Mouse (Mus musculus) layer of hippocampus, adult 18-20 months (tissue): ENCODE data around the gene Asl. TPM values are rescaled to one million over a fixed set of nuclear protein-coding genes. Genes with fewer than 3 reads are reported as not detected.
"Not testable (repeated sequence)": the region's sequence is repeated elsewhere in the genome, so short reads cannot be mapped to it uniquely, and the experiment has no call there.

Source experiments
- DNase-seq, 2 experiments: peaks; one replicate each; pipeline ENCODE4 v3.0.0; 2022; ENCODE audit warnings: low spot score in 2 of 2
- total RNA-seq, 2 experiments: library from RNA; stranded (reverse); gene quantifications; 2 replicates each; pipeline ENCODE4 v1.2.3; 2021

Gene Asl
- total RNA-seq, 2 experiments from 2014 or later = 22.6 to 25.4 TPM

DNA sequence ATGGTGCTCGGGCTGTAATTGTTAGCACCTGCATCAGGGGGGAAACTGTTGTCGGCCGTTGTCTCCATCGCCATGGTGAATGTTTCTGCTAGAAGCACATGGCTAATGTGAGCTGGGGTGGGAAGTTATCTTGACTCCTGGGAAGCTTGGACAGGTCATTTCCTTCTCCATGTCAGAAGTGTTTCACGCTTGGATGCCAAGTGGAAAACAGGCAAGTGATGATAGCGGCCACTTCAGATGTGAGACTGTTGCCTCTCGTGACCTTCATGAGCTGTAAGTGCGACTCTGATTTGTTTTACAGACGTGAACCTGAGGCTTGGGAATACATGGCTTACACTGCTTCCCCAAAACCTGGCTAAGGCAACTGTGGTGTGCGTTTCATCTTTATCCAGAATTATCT is 17.5 kb upstream of the Asl start:
- DNase-seq = no peak

DNA sequence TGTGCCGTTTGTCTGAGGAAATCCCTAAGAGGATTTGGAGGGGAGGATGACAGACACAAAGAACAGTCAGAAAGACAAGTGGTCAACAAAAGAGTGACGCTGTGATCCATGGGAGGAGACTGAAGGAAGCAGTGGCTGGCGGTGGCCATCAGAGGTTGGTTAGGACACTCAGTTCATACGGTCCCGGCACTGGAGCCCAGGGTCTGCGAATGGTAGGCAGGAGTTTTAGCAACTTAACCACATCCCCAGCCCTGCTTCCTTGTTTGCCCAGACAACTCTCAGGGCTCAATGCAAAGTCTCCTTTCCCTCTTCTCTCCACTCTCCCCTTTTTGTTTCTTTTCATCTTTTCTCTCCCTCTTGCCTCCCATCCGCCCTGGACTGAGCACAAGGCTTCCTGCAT is 17.1 kb upstream of the Asl start:
- no peak for DNase-seq

DNA sequence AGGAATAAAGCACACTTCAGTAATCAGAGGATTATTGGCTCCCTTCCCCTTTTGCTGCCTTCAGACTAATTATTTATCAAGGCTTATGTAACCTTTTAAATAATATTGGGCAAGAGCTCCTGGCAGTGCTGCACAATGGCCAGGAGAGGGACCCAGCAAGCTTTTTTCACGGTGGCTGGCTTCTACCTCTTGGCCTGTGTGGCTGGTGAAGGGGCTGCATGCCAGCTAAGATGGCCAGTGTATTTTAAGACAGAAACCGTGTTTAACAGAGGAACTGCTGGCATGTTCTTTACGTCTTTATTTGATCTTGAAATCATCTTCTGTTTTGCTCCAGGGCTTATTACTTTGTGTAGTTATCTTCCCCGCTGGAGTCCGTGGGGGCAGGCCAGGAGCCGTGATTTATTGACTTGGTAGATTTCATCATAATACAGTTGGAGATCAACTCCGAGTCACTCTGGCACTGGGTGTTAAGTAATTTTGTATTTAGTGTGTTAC is 15.2 kb upstream of the Asl start:
- DNase-seq = peak; percentile 56 to 84

DNA sequence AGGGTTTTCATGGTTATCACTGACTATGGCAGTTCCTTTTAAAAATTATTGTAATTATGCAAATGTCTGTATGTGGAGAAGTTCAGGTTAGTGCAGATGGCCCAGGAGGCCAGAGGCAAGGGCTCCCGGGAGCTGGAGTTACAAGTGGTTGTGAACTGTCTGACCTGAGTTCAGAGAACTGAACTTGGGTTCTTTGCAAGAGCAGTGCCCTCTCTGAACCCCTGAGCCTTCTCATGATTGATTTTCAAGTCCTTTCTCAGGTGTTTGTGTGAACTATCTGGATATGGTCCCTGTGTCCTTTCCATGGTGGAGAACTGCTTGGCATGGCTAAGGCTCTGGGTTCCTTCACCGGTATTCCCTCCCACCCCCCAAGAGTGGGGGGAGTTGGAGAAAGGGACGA is 14.7 kb upstream of the Asl start:
- DNase-seq = no peak

DNA sequence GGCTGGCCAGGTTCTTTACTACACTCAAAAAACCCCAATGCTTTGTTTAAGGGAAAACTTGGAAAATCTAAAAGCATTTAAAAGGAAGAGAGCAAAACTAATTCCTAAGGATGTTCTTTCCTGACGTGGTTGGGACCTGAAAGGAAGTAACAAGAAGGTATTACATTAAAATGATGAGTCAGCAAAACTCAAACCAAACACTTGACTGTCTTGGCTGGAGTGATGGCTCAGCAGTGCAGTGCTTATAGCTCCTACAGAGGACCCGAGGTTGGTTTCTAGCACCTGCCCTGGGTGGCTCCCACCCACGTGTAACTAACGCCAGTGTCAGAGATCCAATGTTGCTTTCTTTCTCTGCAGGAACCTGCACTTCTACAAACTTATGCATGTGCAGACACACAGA is 12.2 kb upstream of the Asl start:
- no peak for DNase-seq

DNA sequence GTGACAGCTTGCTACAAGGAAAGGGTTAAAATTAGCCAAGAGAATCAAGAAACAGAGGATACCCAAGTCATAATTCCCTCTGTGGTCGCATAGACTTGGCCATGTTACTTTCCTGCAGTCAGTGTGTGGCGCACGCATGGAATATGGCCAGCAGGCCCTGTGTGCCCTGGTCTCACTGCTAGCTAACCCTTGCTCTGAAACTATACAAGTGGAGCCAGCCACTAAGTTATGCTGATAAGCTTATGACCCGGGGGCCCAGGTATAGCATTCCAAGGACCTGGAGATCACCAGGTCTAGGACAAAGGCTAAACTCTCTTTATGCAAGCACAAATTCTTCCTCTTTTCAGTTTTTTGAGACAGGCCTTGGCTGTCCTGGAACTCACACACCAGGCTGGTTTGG is 11.8 kb upstream of the Asl start:
- no peak for DNase-seq

DNA sequence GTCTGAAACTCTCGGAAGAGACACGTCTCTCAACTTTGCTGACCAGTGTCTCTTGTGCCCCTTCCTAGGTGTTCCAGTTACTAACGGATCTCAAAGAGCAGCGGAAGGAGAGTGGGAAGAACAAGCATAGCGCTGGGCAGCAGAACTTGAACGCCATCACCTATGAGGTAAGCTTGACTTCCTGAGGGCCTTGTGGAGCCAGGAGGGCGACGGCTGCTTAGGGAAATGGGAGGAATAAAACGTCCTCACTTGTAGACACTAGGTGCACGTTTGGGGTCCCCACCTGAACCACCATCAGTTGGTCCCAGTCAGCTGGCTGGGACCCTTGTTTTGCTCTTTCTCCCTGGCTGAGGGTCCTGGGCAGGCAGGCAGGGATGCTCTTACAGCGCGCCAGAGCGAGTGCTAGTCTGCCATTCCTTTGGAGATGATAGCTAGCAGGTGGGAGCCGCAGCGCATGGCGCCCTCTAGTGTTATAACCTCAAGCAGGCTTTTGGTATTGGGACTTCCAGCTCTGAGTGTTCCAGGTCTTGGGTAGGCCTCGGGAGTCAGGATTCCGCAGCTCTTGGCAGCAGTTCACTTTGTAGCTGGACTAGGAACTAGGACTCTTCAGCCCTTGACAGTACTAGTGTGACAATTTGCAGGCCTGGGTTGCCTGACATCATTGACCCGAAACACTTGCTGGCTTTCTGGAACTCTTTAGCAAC is 8.9 kb upstream of the Asl start:
- DNase-seq = peak in 1 of 2 experiments; percentile 76

DNA sequence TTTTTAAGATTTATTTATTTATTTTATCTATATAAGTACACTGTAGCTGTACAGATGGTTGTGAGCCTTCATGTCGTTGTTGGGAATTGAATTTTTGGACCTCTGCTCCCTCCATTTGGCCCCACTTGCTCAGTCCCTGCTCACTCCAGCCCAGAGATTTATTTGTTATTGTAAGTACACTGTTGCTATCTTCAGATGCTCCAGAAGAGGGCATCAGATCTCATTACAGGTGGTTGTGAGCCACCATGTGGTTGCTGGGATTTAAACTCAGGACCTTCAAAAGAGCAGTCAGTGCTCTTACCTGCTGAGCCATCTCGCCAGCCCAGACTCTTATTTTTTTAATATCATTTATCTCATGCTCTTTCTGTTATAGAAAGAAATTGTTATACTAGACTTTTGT is 7.3 kb upstream of the Asl start:
- not testable (repeated sequence) for DNase-seq

DNA sequence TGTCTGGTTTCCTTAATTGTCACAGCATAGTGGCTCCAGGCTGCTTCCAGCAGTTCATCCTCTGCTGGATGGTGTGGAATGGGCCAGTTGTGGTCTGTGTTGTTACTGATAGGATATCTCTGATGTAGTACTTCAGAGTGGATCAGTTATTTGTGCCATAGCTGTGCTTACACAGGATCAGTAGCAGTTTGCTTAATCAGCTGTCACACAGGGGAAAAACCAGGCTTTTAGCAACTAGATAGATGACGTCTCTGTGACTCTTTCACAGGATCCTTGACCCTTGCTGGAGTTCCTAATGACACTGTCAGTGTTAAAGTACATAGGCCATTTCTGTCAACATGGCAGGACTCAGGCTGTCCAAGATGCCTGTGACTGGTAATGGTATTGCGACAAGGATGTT is 4.8 kb upstream of the Asl start:
- DNase-seq = no peak

DNA sequence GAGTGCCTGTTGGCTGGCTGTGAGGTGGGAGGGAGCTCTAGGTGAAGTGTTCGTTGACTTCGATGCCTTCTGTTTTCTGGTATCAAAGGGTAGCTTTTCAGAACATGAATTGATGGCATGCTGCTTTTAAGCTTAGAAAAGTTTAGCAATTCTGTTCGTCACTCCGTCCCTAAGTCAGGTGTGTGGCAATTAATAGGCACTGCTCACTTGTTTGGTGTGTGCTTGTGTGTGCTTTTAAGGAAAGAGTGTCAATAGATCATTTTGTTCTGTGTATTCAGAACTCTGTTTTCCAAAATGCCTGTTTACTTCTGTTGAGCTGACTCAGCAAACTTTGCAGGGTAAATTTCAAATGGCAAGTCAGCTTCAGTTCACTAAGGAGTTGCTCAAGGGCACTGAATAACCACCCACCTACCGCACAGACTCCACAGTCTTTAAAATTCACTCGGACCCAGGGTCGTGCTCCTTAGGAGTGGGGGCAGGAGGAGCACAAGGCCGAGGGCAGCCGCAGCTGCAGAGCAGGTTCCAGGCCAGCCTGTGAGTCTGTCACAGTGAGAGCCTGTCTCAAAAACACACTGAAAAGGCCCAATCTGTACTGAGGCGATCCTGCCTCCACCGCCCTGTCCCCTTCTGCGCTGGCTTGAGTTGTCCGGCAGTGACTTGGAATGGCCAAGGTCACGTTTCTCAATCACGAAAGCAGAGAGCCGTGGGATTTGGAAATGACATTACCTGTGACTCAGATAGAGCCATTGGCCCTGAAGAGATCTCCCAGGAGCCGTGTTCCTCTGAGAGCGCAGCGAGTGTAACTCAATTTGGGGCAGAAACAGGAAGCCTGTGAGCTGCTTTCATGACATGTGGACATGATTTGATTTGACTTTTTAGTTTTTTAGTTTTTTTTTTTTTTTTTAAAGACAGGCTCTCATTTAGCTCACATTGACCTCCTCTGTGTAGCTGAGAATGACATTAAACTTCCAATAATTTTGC is 2.7 kb upstream of the Asl start:
- DNase-seq = no peak

DNA sequence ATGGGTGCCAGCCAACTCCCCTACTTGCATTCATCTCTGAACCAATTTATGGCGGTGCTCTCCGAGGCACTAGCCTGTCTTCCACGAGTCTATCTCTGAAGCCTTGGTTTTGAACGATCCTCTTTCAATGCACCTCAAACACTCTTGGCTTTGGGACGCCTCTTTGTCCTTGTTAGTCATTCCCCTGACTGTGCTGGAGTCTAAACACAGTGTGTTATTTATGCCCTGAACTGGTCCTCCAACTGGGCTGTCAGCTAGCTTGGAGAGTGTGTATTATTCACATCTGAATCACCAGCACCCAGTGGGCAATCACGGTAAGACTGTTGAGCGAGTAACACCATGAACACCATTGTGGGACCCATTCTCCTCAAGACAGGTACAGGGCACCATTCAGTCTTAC is 1.4 kb downstream of the Asl start:
- no peak for DNase-seq

DNA sequence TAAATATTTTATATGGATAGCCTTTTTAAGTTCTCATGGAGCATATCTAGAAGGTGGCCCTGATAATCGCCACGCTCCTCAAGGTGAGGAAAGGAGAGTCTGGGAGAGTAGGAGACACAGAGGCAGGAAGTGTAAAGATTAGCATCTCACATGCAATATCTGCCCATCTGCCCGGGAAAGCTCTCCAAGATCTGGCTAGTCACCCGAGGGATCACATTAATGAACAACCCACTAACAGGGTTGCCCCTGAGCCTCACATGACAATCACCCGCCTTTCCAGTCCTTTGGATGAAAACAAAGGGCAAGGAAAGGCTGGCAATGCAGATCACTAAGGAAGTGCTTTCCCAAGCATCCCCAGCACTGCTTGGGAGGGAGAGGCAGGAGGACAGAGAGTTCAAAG is 1.9 kb downstream of the Asl start:
- DNase-seq = no peak

DNA sequence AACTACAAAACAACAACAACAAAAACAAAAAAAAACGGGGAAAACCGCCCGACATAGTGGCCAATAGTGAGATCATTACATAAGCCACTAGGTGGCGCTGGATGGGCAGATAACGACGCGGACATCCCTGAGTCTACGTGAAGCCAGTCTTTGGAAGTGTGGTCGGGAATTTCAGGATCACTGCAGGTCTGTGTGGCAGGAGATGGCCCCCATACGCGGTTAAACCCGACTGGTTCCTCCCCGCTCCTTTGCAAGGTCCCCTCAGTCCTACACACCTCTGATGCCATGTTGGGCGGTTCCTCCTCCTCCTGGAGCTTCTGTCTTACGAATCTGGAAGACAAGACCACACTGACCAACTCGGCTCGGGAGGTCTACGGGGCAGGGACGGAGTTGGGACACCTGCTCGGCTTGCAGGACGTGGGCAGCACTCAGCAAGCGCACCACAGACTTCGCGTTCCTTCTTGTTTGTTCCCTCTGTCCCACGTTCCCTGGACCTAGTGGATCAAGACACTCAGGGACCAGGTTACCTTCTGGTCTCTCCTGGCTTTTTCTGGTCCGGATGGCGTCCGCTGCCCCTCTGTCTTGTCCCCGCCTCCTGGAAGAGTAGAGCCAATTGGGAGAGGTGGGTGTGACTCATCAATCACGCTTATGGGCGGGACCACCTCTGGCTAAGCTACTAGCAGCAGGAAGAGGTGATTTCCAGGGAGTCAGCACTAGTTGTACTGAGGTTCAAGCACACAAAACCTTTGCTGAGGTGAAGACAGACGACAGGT is 5.1 kb downstream of the Asl start:
- peak; percentile 46 to 79 for DNase-seq

DNA sequence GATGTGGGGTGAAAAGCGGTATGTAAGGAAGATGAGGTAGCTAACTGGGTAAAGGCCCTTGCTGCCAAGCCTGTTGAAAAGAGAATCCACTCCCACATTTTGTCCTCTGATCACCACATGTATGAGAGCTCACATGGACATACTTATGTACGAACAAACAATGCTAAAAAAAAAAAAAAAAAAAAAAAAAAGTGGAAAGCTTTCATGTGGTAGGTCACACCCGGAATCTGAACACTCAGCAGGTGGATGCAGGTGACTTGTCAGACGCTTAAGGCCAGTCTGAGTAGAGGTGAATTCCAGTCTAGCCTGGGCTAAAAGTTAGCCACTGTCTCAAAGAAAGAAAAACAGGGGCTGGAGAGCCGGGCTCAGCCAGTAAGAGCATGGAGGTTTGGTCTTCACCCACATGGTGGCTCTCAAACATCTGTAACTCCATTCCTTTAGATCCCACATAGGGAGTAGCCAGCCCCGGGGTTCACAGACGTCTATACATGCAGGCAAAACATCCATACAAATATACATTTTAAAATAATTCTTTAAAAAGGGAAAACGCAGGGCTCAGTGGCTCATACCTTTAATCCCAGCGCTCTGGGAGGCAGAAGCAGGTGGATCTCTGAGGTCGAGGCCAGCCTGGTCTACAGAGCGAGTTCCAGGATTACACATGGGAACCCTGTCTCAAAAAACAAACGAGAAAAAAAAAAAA is 5.8 kb downstream of the Asl start:
- DNase-seq = no peak

DNA sequence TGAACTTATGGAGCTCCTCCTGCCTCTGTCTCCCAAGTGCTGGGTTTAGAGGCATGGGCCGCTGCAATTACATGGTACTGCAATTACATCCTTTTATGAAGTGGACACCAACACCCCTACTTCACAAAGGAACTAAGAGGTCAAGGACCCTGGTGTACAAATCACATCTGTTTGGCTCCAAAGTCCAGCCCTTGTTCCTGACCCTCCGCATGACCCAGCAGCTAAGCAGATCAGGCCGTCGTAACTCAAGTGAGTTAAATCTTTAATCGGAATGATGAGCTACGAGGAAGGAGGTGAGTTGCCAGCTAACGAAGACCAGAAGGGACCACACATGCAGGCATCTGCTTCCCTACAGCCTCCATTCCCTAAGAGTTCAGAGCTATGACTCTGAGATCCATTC is 6.7 kb downstream of the Asl start:
- DNase-seq = no peak

DNA sequence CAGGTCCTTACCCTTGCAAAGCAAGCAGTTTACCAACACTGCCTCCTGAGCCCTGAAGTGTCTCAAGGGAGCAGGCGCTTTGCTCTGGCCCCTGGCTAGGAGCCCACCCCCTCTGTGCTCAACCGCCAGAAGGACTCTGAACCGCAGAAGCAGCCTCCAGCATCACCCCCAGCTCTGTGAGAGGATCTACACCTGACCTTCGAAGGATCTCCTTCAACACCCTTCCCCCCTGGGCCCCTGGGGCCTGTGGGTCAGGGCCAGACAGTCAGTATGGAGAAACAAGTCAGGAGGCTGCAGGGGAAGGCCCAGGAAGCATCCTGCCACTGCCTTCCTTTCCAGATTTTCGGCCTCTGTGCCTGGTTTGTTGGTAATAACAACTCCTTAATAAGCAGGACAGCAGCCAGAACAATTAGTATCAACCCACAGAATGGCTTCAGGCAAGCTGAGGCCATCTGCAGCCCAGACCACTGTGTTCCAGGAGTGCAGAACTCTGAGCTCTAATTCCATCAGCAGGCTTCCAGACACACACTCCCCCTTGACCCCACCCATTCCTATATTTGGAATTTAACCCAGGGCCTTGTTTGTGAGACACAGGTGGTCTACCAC is 7.6 kb downstream of the Asl start:
- DNase-seq = no peak

DNA sequence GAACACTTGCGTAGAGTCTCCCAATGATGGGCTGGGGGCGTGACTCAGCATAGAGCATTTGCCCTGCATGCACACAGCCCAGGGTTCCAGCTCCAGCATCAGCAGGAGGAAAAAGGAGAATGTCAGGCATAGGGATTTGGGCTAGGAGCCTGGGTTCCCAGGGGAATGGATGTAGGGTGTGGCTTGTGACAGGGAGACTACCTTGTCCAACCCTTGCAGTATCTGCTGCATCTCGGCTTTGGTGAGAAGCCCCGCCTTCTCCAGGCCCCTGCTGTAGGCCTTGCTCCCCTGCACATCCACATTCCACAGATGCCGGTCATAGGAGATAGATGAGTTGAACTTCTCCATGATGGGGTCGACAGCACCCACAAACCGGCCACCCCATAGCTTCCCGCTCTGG is 9.6 kb downstream of the Asl start:
- DNase-seq = no peak

DNA sequence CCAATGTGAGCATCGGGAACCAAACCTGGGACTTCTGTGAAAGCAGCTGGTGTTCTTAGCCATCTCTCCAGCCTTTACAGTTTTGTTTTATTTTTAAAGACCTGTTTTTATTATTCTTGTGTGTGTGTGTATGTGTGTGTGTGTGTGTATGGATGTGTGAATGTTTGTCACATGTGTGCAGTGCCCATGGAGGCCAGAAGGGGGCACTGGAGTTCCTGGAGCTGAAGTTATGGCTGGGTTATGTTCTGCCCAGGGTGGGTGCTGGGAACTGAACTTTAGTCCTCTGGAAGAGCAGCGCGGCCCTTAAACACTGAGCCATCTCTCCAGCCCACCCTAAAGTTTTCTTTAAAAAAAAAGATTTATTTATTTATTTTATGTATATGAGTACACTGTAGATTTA is 13.9 kb downstream of the Asl start:
- no peak for DNase-seq

DNA sequence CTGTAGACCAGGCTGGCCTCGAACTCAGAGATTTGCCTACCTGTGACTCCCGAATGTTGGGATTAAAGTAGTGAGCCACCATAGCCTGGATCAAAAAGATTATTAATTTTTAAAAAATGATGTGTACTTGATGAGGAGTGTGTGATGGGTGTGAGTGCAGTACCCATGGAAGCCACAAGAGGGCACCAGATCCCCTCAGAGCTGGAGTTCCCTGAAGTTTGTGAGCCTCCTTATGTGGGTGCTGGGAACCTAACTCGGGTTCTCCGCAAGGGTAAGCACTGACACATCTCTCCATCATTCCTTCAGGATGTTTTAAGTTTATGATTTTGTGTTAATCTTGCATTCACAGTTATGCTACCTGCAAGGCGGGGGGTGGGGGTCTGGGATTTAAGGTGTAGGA is 18.1 kb downstream of the Asl start:
- no peak for DNase-seq

DNA sequence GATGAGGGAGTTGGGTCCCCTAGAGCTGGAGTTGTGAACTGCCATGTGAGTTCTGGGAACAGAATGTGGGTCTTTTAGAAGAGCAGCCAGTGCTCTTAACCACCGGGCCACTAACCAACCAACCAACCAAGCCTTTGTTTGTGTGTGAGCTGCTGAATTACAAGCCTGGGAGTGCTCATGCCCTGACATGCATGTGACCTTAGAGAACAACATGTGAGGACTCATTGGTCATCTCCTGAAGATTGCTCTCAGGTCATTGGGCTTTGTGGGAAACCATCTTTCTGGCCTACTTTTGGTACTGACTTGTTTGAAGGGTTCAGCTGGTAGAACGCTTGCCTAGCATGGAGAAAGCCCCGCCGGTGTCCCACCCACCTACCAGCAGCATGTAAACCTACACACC is 19.3 kb downstream of the Asl start:
- DNase-seq = no peak
